Mouse (Mus musculus): ENCODE data around the gene Doc2g.

- TF ChIP-seq CTCF (IDR thresholded peaks at IDR 0.05; ENCODE audit: low read depth) (no peak), EP300 (IDR thresholded peaks at IDR 0.05; ENCODE audit: low read depth) (no peak)
These were observed 39.0 kb downstream of the Doc2g start for GRCm38 (mm10) chr19:4042124-4042523.

All from liver, embryonic 14.5 days (tissue).